Mouse (Mus musculus) olfactory bulb, adult 2 months (tissue): ENCODE measurements at regions not wholly inside any gene's neighbourhood (a gene's known extent, or its start where the extent isn't known, plus 50 kb on each side); places are given as distances from the start of the nearest gene placed in this dataset.

Experiments used
- CTCF ChIP-seq: fragments of 200-500 bp; IDR thresholded peaks from 2 replicates; pipeline ENCODE4 v1.5.1; 2012; ENCODE audit warnings: low read depth, mild to moderate bottlenecking, low read length, moderate library complexity; ENCODE audit not compliant: insufficient read depth
- POLR2A ChIP-seq: fragments of 200-500 bp; IDR thresholded peaks from 2 replicates; pipeline ENCODE4 v1.6.1; 2012; ENCODE audit warnings: mild to moderate bottlenecking, low read depth, low read length, moderate library complexity; ENCODE audit not compliant: insufficient read depth

- no peak for TF ChIP-seq POLR2A
- TF ChIP-seq CTCF, result no peak
Observed at GRCm38 (mm10) chr4:88994486-88994885, 114.5 kb upstream of the Ifne start.
